Mouse (Mus musculus) thymus, adult 2 months (tissue): ENCODE measurements at regions not wholly inside any gene's neighbourhood (a gene's known extent, or its start where the extent isn't known, plus 50 kb on each side); places are given as distances from the start of the nearest gene placed in this dataset.

Experiments
- CTCF ChIP-seq: fragments of 200-500 bp; IDR thresholded peaks from 2 replicates; pipeline ENCODE4 v1.5.1; 2012; ENCODE audit warnings: mild to moderate bottlenecking, control low read depth, low read length, moderate library complexity, borderline replicate concordance; ENCODE audit not compliant: control insufficient read depth, poor library complexity, insufficient read depth; ENCODE audit errors: extremely low read depth
- POLR2A ChIP-seq: fragments of 200-500 bp; IDR thresholded peaks from 2 replicates; pipeline ENCODE4 v1.6.1; 2012; ENCODE audit warnings: mild to moderate bottlenecking, low read length, control low read depth, moderate library complexity; ENCODE audit not compliant: control insufficient read depth, poor library complexity, insufficient read depth; ENCODE audit errors: extremely low read depth

DNA sequence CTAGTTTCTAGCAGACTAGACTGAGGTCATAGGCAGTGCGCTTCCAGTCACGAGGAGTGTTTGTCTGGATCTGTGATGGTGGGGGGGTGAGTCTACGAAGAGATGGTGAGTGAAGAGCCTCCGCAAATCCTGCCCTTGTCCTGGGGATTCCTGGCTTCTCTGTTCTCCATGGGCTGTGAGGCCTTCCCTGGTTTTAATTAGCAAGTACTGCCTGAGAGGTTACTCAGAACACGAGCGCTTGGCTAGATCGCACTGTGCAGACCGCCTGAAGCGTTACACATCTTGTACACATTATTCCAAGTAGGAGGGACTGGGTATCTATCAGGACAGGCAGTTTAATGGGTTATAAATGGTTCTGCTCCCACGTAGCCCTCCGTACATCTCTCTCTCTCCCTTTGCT lies 76.9 kb downstream of the Cpn2 start:
- TF ChIP-seq CTCF: no peak
- no peak for TF ChIP-seq POLR2A
